Mouse (Mus musculus): ENCODE measurements around the gene Tas2r144. TPM values are rescaled to one million over a fixed set of nuclear protein-coding genes. Genes with fewer than 3 reads are reported as not detected.

The Tas2r144 gene
- polyA plus RNA-seq, 1 experiment from 2014 or later: not detected

GRCm38 (mm10) chr6:42231191-42231590 is 16.1 kb downstream of the Tas2r144 start:
- no peaks in the 10 kb centered on the region; the same call in 1 of the 2 replicates for H3K4me1 ChIP-seq (replicated peaks; ENCODE audit: control insufficient read depth, insufficient read depth, low read length)
- 77% methylated on average over 3 of the region's 3 CpGs for WGBS
- H3K27ac ChIP-seq (ENCODE audit: low read length): no peak overlapping the region
- H3K9me3 ChIP-seq (ENCODE audit: control insufficient read depth, low read length): no peaks in the 10 kb centered on the region
- H3K36me3 ChIP-seq (ENCODE audit: control insufficient read depth, insufficient read depth, low read length): no peaks in the 10 kb centered on the region
- H3K4me2 ChIP-seq (ENCODE audit: low read depth, low read length): no peak overlapping the region
- H3K9ac ChIP-seq (ENCODE audit: low read length): no peak overlapping the region
- H3K4me3 ChIP-seq (ENCODE audit: low read length): no peak overlapping the region
- no peaks in the 10 kb centered on the region for H3K27me3 ChIP-seq (ENCODE audit: control insufficient read depth, insufficient read depth, low read depth, low read length)
- no peak for ATAC-seq (ENCODE audit: low read depth)

GRCm38 (mm10) chr6:42237276-42237805 is 22.2 kb downstream of the Tas2r144 start:
- Histone ChIP-seq H3K27me3 (ENCODE audit: control insufficient read depth, insufficient read depth, low read depth, low read length) (no peaks in the 10 kb centered on the region), H3K9me3 (ENCODE audit: control insufficient read depth, low read length) (no peaks in the 10 kb centered on the region), H3K4me1 (replicated peaks; ENCODE audit: control insufficient read depth, insufficient read depth, low read length) (peaks cover 4% of the 10 kb centered on the region), H3K4me2 (ENCODE audit: low read depth, low read length) (no peak overlapping the region), H3K4me3 (ENCODE audit: low read length) (no peak overlapping the region), H3K9ac (ENCODE audit: low read length) (no peak overlapping the region), H3K27ac (ENCODE audit: low read length) (no peak overlapping the region), H3K36me3 (ENCODE audit: control insufficient read depth, insufficient read depth, low read length) (no peaks in the 10 kb centered on the region)
- ATAC-seq (ENCODE audit: low read depth): peak; percentile 36; the same call in 1 of the 2 replicates
- 29% methylated on average over 6 of the region's 6 CpGs for WGBS

GRCm38 (mm10) chr6:42241311-42242045 is 26.4 kb downstream of the Tas2r144 start:
- no peaks in the 10 kb centered on the region for H3K36me3 ChIP-seq (ENCODE audit: control insufficient read depth, insufficient read depth, low read length)
- peaks cover 10% of the 10 kb centered on the region for H3K4me1 ChIP-seq (replicated peaks; ENCODE audit: control insufficient read depth, insufficient read depth, low read length)
- H3K9ac ChIP-seq (ENCODE audit: low read length): no peak overlapping the region
- WGBS: 44% methylated on average over 6 of the region's 6 CpGs
- H3K27ac ChIP-seq (ENCODE audit: low read length): peak overlapping the region; percentile 75
- H3K9me3 ChIP-seq (ENCODE audit: control insufficient read depth, low read length): no peaks in the 10 kb centered on the region
- no peaks in the 10 kb centered on the region for H3K27me3 ChIP-seq (ENCODE audit: control insufficient read depth, insufficient read depth, low read depth, low read length)
- H3K4me3 ChIP-seq (ENCODE audit: low read length): no peak overlapping the region
- H3K4me2 ChIP-seq (ENCODE audit: low read depth, low read length): no peak overlapping the region
- ATAC-seq (ENCODE audit: low read depth): peak; percentile 43; the same call in 1 of the 2 replicates

- peak; percentile 99 for ATAC-seq (ENCODE audit: low read depth)
- no peaks in the 10 kb centered on the region for H3K36me3 ChIP-seq (ENCODE audit: control insufficient read depth, insufficient read depth, low read length)
- no peaks in the 10 kb centered on the region for H3K9me3 ChIP-seq (ENCODE audit: control insufficient read depth, low read length)
- no peak within 1 kb of the TSS for H3K27ac ChIP-seq (ENCODE audit: low read length)
- peak within 1 kb of the TSS; percentile 61 for H3K4me3 ChIP-seq (ENCODE audit: low read length)
- no peaks in the 10 kb centered on the region for H3K27me3 ChIP-seq (ENCODE audit: control insufficient read depth, insufficient read depth, low read depth, low read length)
- H3K4me1 ChIP-seq (replicated peaks; ENCODE audit: control insufficient read depth, insufficient read depth, low read length): peaks cover 12% of the 10 kb centered on the region
- peak within 1 kb of the TSS; percentile 76 for H3K9ac ChIP-seq (ENCODE audit: low read length)
- H3K4me2 ChIP-seq (ENCODE audit: low read depth, low read length): peak within 1 kb of the TSS; percentile 86
- 3% methylated on average over 28 of the region's 28 CpGs for WGBS
Measured at GRCm38 (mm10) chr6:42245711-42246353, 30.7 kb downstream of the Tas2r144 start, which contains the start of gene Gstk1. Gene Gstk1, plus strand, starts transcription at chr6:42245935.

- Histone ChIP-seq H3K4me3 (ENCODE audit: low read length) (no peak overlapping the region), H3K9ac (ENCODE audit: low read length) (no peak overlapping the region), H3K27ac (ENCODE audit: low read length) (no peak overlapping the region), H3K4me1 (replicated peaks; ENCODE audit: control insufficient read depth, insufficient read depth, low read length) (peaks cover 7% of the 10 kb centered on the region), H3K27me3 (ENCODE audit: control insufficient read depth, insufficient read depth, low read depth, low read length) (no peaks in the 10 kb centered on the region), H3K4me2 (ENCODE audit: low read depth, low read length) (0 out of 2 replicates have a peak overlapping the region, but pooled peaks have one; percentile 1), H3K36me3 (ENCODE audit: control insufficient read depth, insufficient read depth, low read length) (no peaks in the 10 kb centered on the region), H3K9me3 (ENCODE audit: control insufficient read depth, low read length) (no peaks in the 10 kb centered on the region)
- WGBS: 11% methylated on average over 8 of the region's 8 CpGs
- no peak for ATAC-seq (ENCODE audit: low read depth)
Measured at GRCm38 (mm10) chr6:42247173-42247572, 32.0 kb downstream of the Tas2r144 start.

- Histone ChIP-seq H3K9me3 (ENCODE audit: control insufficient read depth, low read length) (no peaks in the 10 kb centered on the region), H3K4me2 (ENCODE audit: low read depth, low read length) (no peak overlapping the region), H3K27me3 (ENCODE audit: control insufficient read depth, insufficient read depth, low read depth, low read length) (no peaks in the 10 kb centered on the region), H3K27ac (ENCODE audit: low read length) (no peak overlapping the region), H3K9ac (ENCODE audit: low read length) (no peak overlapping the region), H3K36me3 (ENCODE audit: control insufficient read depth, insufficient read depth, low read length) (no peaks in the 10 kb centered on the region), H3K4me3 (ENCODE audit: low read length) (no peak overlapping the region), H3K4me1 (replicated peaks; ENCODE audit: control insufficient read depth, insufficient read depth, low read length) (peaks cover 7% of the 10 kb centered on the region)
- WGBS: 70% methylated on average over 1 of the region's 1 CpGs
- no peak for ATAC-seq (ENCODE audit: low read depth)
Measured at GRCm38 (mm10) chr6:42247981-42248380, 32.9 kb downstream of the Tas2r144 start.

- WGBS: 77% methylated on average over 4 of the region's 4 CpGs
- Histone ChIP-seq H3K36me3 (ENCODE audit: control insufficient read depth, insufficient read depth, low read length) (no peaks in the 10 kb centered on the region), H3K9ac (ENCODE audit: low read length) (no peak overlapping the region), H3K4me3 (ENCODE audit: low read length) (no peak overlapping the region), H3K9me3 (ENCODE audit: control insufficient read depth, low read length) (no peaks in the 10 kb centered on the region), H3K4me2 (ENCODE audit: low read depth, low read length) (no peak overlapping the region), H3K27ac (ENCODE audit: low read length) (no peak overlapping the region), H3K4me1 (replicated peaks; ENCODE audit: control insufficient read depth, insufficient read depth, low read length) (no peaks in the 10 kb centered on the region), H3K27me3 (ENCODE audit: control insufficient read depth, insufficient read depth, low read depth, low read length) (no peaks in the 10 kb centered on the region)
- no peak for ATAC-seq (ENCODE audit: low read depth)
Measured at GRCm38 (mm10) chr6:42251791-42252190, 36.7 kb downstream of the Tas2r144 start.

GRCm38 (mm10) chr6:42253103-42253502 is 38.0 kb downstream of the Tas2r144 start:
- WGBS: 71% methylated on average over 2 of the region's 2 CpGs
- Histone ChIP-seq H3K4me3 (ENCODE audit: low read length) (no peak overlapping the region), H3K4me1 (replicated peaks; ENCODE audit: control insufficient read depth, insufficient read depth, low read length) (peaks cover 3% of the 10 kb centered on the region; the same call in 1 of the 2 replicates), H3K36me3 (ENCODE audit: control insufficient read depth, insufficient read depth, low read length) (no peaks in the 10 kb centered on the region), H3K9ac (ENCODE audit: low read length) (no peak overlapping the region), H3K27ac (ENCODE audit: low read length) (no peak overlapping the region), H3K27me3 (ENCODE audit: control insufficient read depth, insufficient read depth, low read depth, low read length) (no peaks in the 10 kb centered on the region), H3K9me3 (ENCODE audit: control insufficient read depth, low read length) (no peaks in the 10 kb centered on the region), H3K4me2 (ENCODE audit: low read depth, low read length) (no peak overlapping the region)
- no peak for ATAC-seq (ENCODE audit: low read depth)

GRCm38 (mm10) chr6:42257303-42257863 is 42.3 kb downstream of the Tas2r144 start:
- Histone ChIP-seq H3K27ac (ENCODE audit: low read length) (no peak overlapping the region), H3K4me2 (ENCODE audit: low read depth, low read length) (no peak overlapping the region), H3K9me3 (ENCODE audit: control insufficient read depth, low read length) (no peaks in the 10 kb centered on the region), H3K27me3 (ENCODE audit: control insufficient read depth, insufficient read depth, low read depth, low read length) (no peaks in the 10 kb centered on the region), H3K4me1 (replicated peaks; ENCODE audit: control insufficient read depth, insufficient read depth, low read length) (peaks cover 3% of the 10 kb centered on the region; the same call in 1 of the 2 replicates), H3K36me3 (ENCODE audit: control insufficient read depth, insufficient read depth, low read length) (no peaks in the 10 kb centered on the region), H3K4me3 (ENCODE audit: low read length) (no peak overlapping the region), H3K9ac (ENCODE audit: low read length) (no peak overlapping the region)
- peak; percentile 31; the same call in 1 of the 2 replicates for ATAC-seq (ENCODE audit: low read depth)
- WGBS: 11% methylated on average over 11 of the region's 11 CpGs

Data from lung, embryonic 16.5 days (tissue).